Mouse (Mus musculus) liver, embryonic 11.5 days (tissue): ENCODE results near the gene Fgfr2. TPM values are rescaled to one million over a fixed set of nuclear protein-coding genes. Genes with fewer than 3 reads are reported as not detected.

Experiments used
- ATAC-seq: fragments of 200-750 bp; cut with Nextera tagmentation; replicated peaks from 2 replicates; pipeline ENCODE4 v1.8.0; 2017; ENCODE audit warnings: moderate number of reproducible peaks, mild to moderate bottlenecking, moderate TSS enrichment, moderate library complexity; ENCODE audit not compliant: low FRiP score
- DNase-seq: peaks from one replicate; pipeline ENCODE4 v3.0.0-alpha.2; 2017; ENCODE audit warnings: low spot score
- H3K27ac ChIP-seq: fragments of 300-500 bp; sonication (generic); 2 replicates; pipeline ENCODE4 v1.5.1; 2014; ENCODE audit warnings: mild to moderate bottlenecking, low read depth, low read length, control low read depth
- H3K27me3 ChIP-seq: fragments of 300-500 bp; sonication (generic); replicated peaks from 2 replicates; pipeline ENCODE4 v1.6.1; 2014; ENCODE audit warnings: low read length, mixed read lengths; ENCODE audit not compliant: control insufficient read depth, insufficient read depth
- H3K36me3 ChIP-seq: fragments of 300-500 bp; sonication (generic); 2 replicates; pipeline ENCODE4 v1.6.1; 2014; ENCODE audit warnings: mild to moderate bottlenecking, low read length, moderate library complexity, mixed read lengths; ENCODE audit not compliant: control insufficient read depth, insufficient read depth
- H3K4me1 ChIP-seq: fragments of 300-500 bp; sonication (generic); replicated peaks from 2 replicates; pipeline ENCODE4 v1.6.1; 2014; ENCODE audit warnings: low read length, mixed read lengths; ENCODE audit not compliant: control insufficient read depth, insufficient read depth
- H3K4me2 ChIP-seq: fragments of 300-500 bp; sonication (generic); 2 replicates; pipeline ENCODE4 v1.6.1; 2014; ENCODE audit warnings: mild to moderate bottlenecking, control low read depth, moderate library complexity
- H3K4me3 ChIP-seq: fragments of 300-500 bp; sonication (generic); 2 replicates; pipeline ENCODE4 v1.5.1; 2014; ENCODE audit warnings: low read depth, low read length, control low read depth
- H3K9ac ChIP-seq: fragments of 300-500 bp; sonication (generic); 2 replicates; pipeline ENCODE4 v1.6.1; 2014; ENCODE audit warnings: low read depth, low read length, control low read depth
- H3K9me3 ChIP-seq: fragments of 300-500 bp; sonication (generic); 2 replicates; pipeline ENCODE4 v1.6.1; 2016; ENCODE audit warnings: low read length, inconsistent platforms, mixed read lengths; ENCODE audit not compliant: control insufficient read depth
- WGBS: fragments of 180-500 bp; shearing (Covaris S2); extraction: QIAGEN DNeasy Blood & Tissue Kit; methylation state at CpG from one replicate; pipeline ENCODE4 v1.1.7; 2014; 5-methylcytosine and 5-hydroxymethylcytosine counted together
- polyA plus RNA-seq: library from polyadenylated mRNA; unstranded; fragments of >200 nt; fragmentation: Nextera tagmentation; extraction: Ambion mirVana; gene quantifications from 2 replicates; pipeline ENCODE4 v1.2.1, GENCODE M21; 2014

The Fgfr2 gene
- polyA plus RNA-seq, 1 experiment from 2014 or later: 32.6 TPM

- no peak overlapping the region for H3K4me3 ChIP-seq
- DNase-seq: no peak
- H3K27ac ChIP-seq: no peak overlapping the region
- no peaks in the 10 kb centered on the region for H3K4me1 ChIP-seq
- H3K4me2 ChIP-seq: no peak overlapping the region
- no peak for ATAC-seq
- WGBS: 45% methylated on average over 3 of the region's 3 CpGs
- H3K36me3 ChIP-seq: no peaks in the 10 kb centered on the region
- H3K9me3 ChIP-seq: no peaks in the 10 kb centered on the region
- no peak overlapping the region for H3K9ac ChIP-seq
- H3K27me3 ChIP-seq: peaks cover 40% of the 10 kb centered on the region
Measured at GRCm38 (mm10) chr7:131647583-131647982, 1475.6 kb downstream of the Fgfr2 start.

GRCm38 (mm10) chr7:131644586-131644985 lies 1478.6 kb downstream of the Fgfr2 start:
- Histone ChIP-seq H3K4me3 (no peak overlapping the region), H3K4me2 (no peak overlapping the region)

DNA sequence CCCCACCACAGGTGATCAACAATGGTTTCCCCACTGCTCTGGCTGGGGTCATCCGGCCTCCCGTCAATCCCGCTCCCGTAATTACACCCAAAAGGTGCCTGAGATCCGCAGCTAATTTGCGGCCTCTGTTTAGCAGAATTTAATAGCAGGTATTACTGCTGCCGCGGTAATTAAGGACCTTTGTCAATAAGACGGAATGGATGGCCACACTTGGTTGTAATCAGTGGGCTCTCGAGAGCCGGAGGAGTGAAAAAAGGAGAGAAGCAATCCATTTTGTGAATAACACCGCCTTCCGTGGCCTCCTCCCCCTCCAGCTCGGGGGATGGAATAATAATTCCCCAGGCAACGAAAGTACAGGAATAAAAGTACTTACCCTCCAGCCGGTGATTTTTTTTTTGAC lies 1479.1 kb downstream of the Fgfr2 start:
- ATAC-seq: no peak
- H3K9me3 ChIP-seq: no peaks in the 10 kb centered on the region
- no peak overlapping the region for H3K27ac ChIP-seq
- 6% methylated on average over 16 of the region's 16 CpGs for WGBS
- H3K4me1 ChIP-seq: no peaks in the 10 kb centered on the region
- H3K9ac ChIP-seq: no peak overlapping the region
- no peak for DNase-seq
- H3K36me3 ChIP-seq: no peaks in the 10 kb centered on the region
- no peak overlapping the region for H3K4me3 ChIP-seq
- H3K4me2 ChIP-seq: no peak overlapping the region
- peaks cover 46% of the 10 kb centered on the region for H3K27me3 ChIP-seq

More at GRCm38 (mm10) chr7:131644586-131644985, 1478.6 kb downstream of the Fgfr2 start:
- no peaks in the 10 kb centered on the region for H3K9me3 ChIP-seq
- no peaks in the 10 kb centered on the region for H3K4me1 ChIP-seq
- H3K27me3 ChIP-seq: peaks cover 46% of the 10 kb centered on the region
- no peaks in the 10 kb centered on the region for H3K36me3 ChIP-seq
- WGBS: 4% methylated on average over 13 of the region's 13 CpGs
- H3K9ac ChIP-seq: no peak overlapping the region
- DNase-seq (no peak), ATAC-seq (no peak)
- H3K27ac ChIP-seq: no peak overlapping the region

DNA sequence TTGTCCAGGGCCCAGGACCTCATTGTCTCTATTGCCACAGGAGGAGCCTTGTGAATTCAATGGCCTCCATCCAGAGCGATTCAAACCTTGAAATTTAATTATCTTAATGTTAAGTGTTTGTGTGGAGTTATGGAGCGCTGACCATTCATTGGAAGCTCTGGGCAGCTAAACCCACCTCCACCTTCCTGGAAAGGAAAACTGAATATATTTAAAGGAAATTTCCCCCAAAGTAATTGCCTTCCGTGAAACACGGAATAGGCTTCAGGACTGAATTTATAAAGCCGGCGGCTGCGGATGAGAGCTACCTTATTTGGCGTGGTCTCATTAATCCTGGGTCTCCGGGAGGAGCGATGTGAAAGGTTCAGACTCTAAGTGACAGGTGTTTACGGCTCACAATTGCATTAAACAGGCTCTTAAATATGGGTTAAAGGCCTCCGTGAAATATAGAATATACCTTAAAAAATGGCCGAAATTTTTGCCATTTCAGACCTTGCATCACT lies 1479.8 kb downstream of the Fgfr2 start:
- H3K4me1 ChIP-seq: no peaks in the 10 kb centered on the region
- DNase-seq (no peak), ATAC-seq (no peak)
- H3K27ac ChIP-seq: no peak overlapping the region
- H3K36me3 ChIP-seq: no peaks in the 10 kb centered on the region
- peaks cover 46% of the 10 kb centered on the region for H3K27me3 ChIP-seq
- H3K4me3 ChIP-seq: no peak overlapping the region
- no peak overlapping the region for H3K4me2 ChIP-seq
- H3K9me3 ChIP-seq: no peaks in the 10 kb centered on the region
- H3K9ac ChIP-seq: no peak overlapping the region
- WGBS: 37% methylated on average over 13 of the region's 13 CpGs

GRCm38 (mm10) chr7:131629562-131629961 lies 1493.6 kb downstream of the Fgfr2 start:
- no peak overlapping the region for H3K27ac ChIP-seq
- DNase-seq (no peak), ATAC-seq (no peak)
- H3K36me3 ChIP-seq: no peaks in the 10 kb centered on the region
- 71% methylated on average over 8 of the region's 8 CpGs for WGBS
- no peak overlapping the region for H3K9ac ChIP-seq
- H3K9me3 ChIP-seq: no peaks in the 10 kb centered on the region
- no peak overlapping the region for H3K4me2 ChIP-seq
- no peaks in the 10 kb centered on the region for H3K4me1 ChIP-seq
- H3K4me3 ChIP-seq: no peak overlapping the region
- H3K27me3 ChIP-seq: no peaks in the 10 kb centered on the region

DNA sequence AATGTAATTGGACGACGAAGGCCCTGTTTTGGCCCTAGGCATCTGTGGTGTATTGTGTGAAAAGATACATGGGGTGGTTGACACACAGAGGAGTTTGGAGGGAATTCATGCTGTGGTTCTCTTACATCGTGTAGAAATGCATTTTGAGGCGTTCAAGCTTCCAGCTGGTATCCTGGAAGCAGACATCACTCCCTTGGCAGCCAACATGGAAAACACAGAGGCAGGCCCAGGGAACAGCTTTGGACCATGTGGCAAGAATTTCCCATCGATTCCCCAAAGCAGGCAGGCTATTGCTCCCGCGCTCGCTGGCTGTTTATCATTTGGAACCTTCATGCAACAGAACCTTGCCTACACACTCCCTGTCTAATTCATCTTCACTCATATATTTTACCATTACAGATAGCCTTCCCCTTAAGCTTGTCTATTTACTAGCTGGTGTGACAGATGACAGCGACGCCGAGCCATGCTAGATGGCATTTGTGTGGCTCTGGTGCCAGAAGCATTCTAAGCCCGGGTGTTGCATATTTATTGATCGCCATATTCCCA lies 1494.2 kb downstream of the Fgfr2 start:
- Histone ChIP-seq H3K4me3 (no peak overlapping the region), H3K27ac (no peak overlapping the region), H3K4me1 (no peaks in the 10 kb centered on the region), H3K9ac (no peak overlapping the region), H3K9me3 (no peaks in the 10 kb centered on the region), H3K27me3 (no peaks in the 10 kb centered on the region), H3K36me3 (no peaks in the 10 kb centered on the region), H3K4me2 (no peak overlapping the region)
- no peak for DNase-seq
- no peak for ATAC-seq
- WGBS: 87% methylated on average over 13 of the region's 13 CpGs

DNA sequence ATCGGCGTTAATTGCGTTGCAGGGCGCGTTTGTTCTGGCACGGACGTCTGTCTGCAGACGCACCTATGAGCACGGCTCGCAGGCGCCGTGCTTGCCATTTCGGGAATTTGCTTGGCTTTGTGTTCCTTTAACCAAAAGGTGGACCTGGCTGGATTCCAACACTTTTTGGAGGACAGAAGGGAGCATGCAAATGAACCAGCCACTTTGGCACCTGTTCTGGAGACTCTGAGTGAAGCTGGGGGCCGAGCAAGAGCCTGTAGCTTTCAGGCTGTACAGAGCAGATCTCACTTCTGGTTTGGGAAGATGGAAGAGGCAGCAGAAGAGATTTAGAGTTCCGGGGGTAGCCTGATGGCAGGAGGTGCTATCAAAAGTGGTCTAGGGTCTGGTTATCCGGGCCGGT lies 1494.8 kb downstream of the Fgfr2 start:
- 86% methylated on average over 17 of the region's 17 CpGs for WGBS
- DNase-seq: no peak
- H3K4me2 ChIP-seq: no peak overlapping the region
- H3K4me1 ChIP-seq: no peaks in the 10 kb centered on the region
- ATAC-seq: no peak
- no peak overlapping the region for H3K9ac ChIP-seq
- H3K27ac ChIP-seq: no peak overlapping the region
- H3K36me3 ChIP-seq: no peaks in the 10 kb centered on the region
- no peak overlapping the region for H3K4me3 ChIP-seq
- H3K27me3 ChIP-seq: no peaks in the 10 kb centered on the region
- no peaks in the 10 kb centered on the region for H3K9me3 ChIP-seq

GRCm38 (mm10) chr7:131609677-131610076 lies 1513.5 kb downstream of the Fgfr2 start:
- DNase-seq (no peak), ATAC-seq (no peak)
- Histone ChIP-seq H3K36me3 (no peaks in the 10 kb centered on the region), H3K4me1 (no peaks in the 10 kb centered on the region), H3K27ac (no peak overlapping the region), H3K4me3 (no peak overlapping the region), H3K27me3 (no peaks in the 10 kb centered on the region), H3K4me2 (no peak overlapping the region), H3K9me3 (no peaks in the 10 kb centered on the region), H3K9ac (no peak overlapping the region)
- WGBS: 31% methylated on average over 7 of the region's 7 CpGs

DNA sequence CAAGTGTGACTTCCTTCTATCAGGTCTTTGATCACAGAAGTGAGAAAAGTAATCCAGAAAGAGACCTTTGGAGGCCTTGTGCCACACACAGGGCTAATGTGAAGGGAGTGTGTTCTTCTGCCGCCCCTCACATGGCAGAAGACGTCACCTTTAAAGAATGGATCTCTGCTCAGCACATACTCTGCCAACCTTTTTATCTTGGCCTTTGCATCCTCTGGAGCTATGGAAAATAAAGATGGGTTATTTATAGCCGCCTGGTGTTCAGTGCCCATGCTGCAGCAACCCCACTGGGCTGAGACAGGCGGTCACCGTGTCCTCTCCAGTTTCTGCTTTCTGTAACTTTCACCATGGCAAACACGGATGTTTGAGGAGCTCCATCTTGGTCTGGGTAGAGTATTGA lies 1515.1 kb downstream of the Fgfr2 start:
- Histone ChIP-seq H3K9me3 (no peaks in the 10 kb centered on the region), H3K27ac (no peak overlapping the region), H3K4me3 (no peak overlapping the region), H3K4me2 (no peak overlapping the region), H3K36me3 (no peaks in the 10 kb centered on the region), H3K9ac (no peak overlapping the region), H3K4me1 (no peaks in the 10 kb centered on the region), H3K27me3 (no peaks in the 10 kb centered on the region)
- no peak for DNase-seq
- ATAC-seq: no peak
- WGBS: 85% methylated on average over 6 of the region's 6 CpGs
